Mouse (Mus musculus) ovary, postnatal 10 days (tissue): ENCODE measurements around the gene Baiap2.

Source experiments
- DNase-seq: peaks from one replicate; pipeline ENCODE4 v3.0.0; 2022; ENCODE audit warnings: low spot score

Baiap2 gene

DNA sequence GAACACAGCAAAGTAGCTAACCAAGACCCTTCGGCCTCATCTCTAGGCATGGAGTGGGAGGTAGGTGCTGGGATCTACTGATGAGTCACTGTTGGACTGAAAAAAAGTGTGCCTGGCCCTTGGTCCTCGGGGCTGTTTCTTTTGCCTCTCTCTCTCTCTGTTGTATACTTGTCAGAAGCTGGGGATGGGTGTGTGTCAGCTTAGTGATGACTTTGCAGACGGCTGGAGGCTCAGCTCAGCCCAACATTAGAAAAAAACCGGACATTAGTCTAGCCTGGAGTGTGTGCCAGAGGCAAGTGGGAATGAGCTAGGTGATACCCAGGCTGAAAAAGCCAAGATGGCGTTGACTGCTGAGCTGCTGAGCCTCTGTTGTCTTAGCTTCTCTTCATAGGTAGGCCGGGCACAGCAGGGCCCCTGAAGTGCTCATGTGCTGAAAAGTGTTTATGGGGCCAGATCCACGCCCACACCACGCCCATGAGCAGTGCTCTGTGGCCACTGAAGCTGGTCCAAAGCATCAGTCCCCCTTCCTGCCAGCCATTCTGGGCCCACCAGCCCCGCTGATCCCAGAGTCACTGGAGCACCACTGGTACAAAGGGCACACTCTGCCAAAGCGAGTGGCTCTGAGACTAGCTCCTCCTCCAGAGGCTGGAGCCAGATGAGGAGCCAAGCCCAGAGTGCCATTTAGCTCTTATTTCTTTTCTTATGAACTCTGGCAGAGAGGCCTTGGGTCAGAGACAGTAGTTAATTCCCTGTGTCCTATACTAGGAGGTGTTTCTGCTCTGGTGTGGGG, 37.2 kb downstream of the Baiap2 start:
- no peak for DNase-seq

DNA sequence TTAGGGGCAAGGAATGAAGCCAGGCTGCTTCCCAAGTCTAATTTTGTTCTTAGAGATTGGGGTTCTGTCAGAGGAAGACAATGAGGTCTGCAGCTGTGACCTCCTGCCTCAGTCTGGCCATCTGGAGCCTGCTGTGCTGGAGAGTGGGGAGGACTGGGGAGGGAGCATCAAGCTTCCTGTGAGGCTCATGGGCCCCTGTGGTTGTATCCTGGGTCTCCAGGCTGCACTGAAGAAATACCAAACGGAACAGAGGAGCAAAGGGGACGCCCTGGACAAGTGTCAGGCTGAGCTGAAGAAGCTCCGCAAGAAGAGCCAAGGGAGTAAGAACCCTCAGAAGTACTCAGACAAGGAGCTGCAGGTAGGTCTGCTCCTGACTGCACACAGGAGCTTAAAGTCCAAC, 39.2 kb downstream of the Baiap2 start:
- no peak for DNase-seq

DNA sequence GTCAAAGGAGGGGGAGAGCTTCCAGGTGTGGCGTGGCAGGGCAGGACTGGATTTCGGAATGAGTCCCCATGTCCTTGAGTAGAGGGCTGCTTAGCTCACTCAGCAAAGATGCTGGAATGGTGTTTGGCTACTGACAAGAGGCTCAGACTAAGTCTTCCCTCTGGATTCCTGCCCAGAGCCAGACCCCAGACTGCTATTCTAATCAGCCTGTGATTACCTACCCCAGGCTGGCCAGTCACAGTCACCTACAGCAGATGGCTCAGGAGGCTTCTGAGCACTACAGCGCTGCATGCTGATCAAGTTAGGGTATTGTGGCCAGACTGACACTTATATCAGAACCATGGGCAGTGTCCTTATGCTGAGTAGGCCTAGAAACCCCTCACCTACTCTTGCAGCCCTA, 39.7 kb downstream of the Baiap2 start:
- no peak for DNase-seq

DNA sequence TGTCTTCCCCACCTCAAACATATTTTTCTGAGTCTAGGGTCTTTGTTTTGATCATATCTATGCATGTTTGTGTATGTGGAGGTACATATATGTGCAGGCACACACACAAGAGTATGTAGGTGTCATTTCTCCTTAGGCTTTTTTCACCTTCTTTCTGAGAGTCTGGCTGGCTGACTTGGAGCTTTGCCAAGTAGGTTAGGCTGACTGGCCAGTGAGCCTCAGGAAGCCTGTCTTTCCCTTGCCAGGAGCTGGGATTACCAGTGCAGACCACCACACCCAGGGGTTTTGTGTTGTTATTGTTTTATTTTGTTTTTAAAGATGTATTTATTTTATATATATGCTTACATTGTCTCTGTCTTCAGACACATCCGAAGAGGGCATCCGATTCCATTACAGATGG, 40.6 kb downstream of the Baiap2 start:
- no peak for DNase-seq

DNA sequence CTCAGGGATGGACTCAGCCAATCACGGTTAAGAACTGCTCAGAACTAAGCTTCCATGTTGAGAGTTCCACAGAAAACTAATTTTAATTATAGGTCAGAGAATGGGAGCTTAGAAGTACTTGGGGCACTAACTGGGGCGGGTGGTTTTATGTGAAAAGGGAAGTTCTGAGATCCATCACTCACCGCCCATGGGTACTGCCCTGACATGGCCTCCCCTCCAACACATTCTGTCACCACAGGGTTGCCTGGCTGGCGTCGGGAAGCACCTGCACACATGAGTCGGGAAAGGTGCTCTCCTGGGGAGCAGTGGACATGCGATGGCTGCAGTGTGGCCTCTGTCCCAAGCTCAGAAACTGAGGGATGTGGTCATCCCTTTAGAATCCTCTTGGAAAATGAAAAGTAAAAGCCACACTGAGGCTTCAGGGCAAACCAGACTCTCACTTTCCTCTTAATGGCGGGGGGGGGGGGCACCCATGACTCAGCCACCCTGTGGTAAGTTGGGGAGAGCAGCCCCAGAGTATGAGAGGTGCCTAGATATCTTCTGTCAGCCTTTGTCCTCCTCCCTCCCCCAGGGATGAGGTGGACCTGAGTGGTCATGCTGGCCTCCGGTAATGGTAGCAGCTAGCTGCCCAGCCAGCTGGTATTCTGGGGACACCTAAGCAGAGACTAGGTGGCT, 44.3 kb downstream of the Baiap2 start:
- no peak for DNase-seq

DNA sequence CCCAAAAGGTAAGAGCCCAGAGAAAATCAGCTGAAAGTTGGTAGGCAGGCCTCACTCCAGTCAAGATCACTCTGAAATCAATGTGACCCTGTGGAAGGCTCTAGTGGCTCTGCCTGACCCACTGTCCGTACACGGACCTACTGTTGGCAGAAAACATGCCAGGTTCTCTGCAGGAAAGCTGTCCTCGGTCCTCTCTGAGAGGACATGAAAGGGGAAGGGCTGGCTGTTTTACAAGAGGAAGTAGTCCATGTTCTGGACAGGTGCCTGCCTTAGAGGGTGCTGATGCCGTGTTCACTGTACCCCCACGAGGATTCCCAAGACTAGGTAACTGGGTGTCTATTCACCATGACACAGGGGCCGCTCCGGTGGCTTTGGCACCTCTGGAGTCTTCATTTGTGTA, 45.3 kb downstream of the Baiap2 start:
- no peak for DNase-seq

DNA sequence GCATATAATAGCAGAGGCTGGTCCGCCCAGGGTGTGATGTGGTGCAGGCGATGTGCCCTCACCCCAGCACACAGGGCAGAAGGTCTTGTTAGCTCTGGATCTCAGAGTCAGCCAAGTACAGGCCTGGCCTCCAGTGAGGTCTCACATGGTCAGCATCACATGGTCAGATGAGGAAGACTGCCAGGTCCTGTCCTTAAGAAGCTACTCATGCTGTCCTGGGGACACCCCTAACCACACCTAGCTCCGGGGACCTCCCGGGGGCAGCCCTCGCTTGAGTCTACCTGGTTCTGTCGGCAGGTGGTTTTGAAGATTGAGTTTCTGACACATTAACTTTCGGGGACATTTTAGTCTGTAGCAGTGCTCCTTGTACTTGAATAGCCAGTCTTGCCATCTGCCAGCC, 45.8 kb downstream of the Baiap2 start:
- DNase-seq = no peak

DNA sequence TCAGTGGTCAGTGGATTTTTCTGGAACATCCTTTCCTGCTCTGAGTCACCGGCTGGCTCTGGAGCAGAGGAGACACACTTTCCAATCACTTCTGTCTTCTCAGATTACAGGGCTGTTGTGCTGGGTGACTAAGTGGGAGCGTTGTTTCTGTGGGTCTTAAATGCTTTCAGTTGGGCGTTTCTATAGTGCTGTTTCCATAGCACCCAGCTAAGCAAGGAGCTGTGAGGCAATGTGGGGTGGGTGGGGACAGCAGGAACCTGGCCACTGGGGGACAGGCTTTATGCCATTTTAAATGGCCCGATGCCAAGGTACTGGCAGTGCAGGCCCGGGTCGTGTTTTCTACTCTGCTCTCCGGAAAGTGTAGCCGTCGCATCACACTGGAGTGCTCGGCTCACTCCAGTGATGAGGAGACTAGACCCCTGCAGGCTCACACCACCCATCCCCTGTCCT, 46.6 kb downstream of the Baiap2 start:
- DNase-seq = no peak

DNA sequence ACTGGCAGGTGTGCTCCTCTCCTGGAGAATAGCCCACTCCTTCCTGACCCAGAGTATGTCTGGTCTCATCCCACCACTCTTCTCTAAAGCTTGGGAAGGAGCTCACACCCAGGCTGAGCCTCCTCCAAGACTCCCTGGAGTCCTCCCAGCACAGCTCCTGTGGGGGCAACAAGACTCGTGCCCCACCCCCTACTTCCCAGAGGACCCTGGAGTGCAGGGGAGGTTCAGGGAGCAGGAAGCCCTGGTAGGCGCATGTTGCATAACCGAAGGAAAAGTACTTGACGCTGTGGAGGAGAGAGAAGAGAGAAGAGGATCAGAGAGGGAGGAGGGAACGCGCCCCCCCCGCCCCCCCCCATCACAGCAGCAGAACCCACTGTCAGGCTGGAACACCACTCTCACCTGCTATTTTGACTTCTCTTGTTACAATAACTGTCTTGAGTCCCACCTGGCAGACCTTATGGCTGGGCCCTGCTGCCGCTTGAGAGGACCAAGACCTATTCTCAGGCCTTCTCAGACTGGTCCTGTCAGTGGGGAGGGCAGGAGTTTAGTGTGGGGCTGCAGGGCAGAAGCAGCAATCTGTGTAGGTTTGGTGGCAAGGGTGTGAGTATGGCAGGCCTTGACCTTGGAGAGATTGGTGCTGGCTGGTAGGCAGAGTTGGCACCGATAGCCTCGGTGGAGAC, 48.2 kb downstream of the Baiap2 start:
- DNase-seq = no peak

DNA sequence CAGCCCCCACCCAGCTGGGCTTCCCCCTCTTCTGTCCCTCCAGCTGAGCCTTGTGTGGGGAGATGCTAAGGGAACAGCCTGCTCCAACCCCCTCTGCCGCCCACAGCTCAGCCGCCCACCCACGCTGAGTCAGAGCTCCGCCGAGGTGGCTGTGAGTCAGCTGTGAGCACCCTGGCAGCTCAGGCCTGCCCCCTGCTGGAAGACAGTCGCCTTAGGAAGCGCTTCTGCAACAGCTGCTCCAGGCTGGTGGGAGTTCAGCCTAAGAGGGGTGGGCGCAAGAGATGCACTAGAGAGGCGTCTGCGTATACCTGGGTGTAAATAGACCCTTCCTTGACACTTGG, 48.7 kb downstream of the Baiap2 start:
- DNase-seq = peak; percentile 83

DNA sequence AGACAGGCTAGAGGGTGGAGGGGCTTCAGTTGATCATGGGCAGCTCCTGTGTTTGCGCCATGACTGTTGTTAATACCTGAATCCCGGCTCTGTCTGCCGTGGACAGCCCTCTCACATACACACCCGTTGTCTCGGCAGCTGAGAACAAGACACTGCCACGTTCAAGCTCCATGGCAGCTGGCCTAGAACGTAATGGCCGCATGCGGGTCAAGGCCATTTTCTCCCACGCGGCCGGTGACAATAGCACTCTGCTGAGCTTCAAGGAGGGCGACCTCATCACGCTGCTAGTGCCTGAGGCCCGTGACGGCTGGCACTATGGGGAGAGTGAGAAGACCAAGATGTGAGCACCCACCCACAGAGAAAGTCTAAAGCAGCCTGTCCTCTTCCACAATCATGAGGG, 54.8 kb downstream of the Baiap2 start:
- DNase-seq = no peak

DNA sequence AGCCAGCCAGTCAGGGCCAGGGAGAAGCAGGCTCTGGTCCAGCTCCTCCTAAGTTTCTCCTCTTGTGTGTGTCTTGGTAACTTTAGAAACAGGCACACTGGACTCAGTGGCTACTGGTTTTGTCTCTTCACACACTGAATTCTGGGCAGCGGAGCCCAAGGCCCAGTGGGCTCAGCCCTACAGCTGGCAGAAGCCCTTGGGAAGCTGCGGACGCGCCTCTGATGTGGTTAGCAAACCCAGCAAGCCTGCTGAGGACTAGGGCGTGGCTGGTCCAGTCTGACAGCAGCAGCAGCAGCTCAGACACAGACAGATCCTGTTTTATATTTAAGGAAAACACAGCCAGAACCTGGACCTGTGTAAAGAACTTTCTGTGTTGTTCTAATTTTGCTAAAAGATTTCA, 59.5 kb downstream of the Baiap2 start:
- no peak for DNase-seq

DNA sequence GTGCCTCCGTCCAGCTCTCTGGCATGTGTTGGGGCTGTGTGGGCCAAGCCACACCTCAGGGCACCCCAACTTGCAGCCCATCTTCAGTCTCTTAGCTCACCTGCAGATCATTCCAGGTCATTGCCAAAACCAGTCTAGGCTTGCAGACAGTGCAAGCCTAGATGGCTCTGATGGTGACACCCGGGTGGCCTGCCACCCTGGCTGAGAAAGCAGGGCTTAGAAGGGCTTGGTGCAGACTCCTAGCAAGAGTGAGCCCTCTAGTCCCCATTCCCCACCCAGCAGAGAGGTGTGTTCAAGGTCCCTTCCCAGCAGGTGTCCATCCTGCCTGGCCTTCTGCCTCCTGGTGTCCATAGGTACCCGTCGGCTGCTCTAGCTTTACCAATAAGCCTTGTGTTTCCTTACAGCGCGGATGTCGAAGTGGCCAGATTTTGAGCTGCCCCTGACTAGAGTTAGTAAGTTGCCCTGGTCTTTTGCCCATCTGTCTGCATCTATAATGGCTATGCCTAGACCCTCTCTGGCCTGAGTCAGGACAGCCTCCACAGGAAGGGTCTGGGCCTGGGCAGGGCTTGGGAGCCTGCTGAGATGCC, 60.2 kb downstream of the Baiap2 start:
- DNase-seq = no peak

DNA sequence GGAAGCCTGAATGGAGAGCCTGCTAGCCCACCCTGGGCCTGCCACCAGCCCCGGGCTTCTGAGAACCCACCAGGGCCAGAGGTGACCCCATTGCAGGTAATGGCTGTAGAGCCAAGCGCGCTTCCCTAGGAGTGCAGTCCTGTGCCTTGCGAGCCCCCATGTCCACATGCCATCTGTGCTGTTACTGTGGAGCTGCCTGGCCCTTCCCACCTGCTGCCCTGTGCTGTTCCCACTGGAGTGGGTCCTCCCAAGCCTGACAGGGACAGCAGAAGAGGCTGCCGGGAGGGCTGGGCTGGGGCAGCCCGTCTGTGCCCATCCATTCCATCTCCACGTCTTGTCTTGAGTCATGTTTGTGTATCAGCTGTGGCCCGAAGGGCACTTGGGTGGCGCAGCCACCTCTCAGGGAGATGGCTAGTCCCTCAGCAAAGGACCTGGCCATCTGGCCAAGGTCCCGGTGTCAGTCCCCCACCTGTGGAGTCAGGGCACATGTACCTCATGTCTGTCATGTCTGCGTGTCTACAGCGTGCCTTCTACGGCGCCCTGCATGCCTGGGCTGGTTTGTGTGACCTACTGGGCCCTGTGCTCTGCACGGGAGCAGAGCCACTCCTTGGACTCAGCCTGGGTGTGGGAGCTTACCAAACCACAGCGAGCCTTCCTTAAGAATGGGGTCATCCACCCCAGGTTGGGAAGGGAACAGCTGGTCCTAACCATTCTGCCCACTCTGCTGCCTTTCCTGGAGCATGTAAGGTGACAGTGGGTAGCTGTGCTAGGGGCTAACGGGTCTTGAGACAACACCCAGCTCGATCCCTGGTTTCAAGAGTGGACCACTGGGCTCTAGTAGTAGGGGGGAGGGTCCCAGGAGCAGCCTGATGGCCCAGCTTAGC, 63.1 kb downstream of the Baiap2 start:
- no peak for DNase-seq

DNA sequence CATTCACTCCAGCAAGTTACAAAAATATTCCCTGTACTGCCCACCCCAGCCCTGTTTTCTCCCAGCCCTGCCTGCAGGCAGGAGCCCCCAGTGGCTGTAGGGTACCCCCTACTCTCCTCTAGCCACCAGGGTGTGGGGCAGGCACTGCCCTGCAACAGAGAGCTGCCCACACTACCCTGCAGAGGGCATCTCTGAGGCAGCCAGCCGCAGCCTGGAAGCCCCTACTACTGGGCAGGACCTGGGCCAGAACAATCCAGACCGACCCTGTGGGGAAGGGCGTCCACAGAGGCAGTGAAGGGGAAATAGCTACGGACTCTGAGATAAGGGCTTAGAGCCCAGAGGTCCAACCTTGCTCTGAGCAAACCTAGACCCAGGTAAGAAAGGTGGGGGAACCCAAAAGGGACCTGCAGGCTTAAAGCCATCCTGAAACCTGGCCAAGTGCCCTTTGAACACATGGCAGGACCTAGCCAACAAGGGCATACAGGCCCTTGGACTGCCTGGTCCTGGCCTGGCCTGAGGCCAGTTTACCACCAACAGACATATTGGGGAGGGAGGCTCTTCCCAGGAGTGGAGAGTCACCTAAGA, 65.0 kb downstream of the Baiap2 start:
- no peak for DNase-seq

DNA sequence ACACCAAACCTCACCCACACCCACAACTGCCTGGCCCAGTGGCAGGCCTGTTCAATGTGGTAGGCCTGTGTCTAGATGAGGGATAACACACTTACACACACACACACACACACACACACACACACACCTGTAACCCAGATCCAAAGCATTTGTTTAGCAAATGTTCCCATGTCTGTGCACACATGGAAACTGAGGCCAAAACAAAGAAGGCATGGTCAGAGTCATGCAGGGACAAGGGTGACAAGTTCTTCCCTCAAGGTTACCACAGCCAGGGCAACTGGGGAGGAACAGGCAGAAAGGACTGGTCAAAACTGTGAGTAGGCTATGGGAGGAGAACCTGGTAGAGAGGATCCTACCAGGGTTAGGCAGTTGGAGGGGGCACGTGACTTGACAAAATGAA, 65.9 kb downstream of the Baiap2 start:
- DNase-seq = no peak

DNA sequence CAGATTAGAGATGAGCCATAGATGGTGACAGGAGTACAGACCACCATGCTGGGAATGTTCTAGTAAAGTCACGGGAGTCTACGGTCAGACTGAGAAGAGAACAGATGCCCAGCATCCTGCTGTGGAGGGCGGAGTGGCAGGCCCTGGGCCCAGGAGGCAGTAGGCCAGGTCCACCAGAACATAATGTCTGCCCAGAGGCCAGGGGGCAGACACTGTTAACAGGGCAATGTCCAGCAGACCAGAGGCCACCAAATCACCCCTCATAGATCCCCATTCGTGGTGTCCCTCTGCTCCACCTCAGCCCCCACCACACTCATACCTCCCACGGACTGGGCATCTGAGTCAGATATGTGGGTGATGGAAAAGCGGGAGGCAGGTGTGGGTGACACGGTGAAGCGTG, 66.4 kb downstream of the Baiap2 start:
- DNase-seq = no peak

DNA sequence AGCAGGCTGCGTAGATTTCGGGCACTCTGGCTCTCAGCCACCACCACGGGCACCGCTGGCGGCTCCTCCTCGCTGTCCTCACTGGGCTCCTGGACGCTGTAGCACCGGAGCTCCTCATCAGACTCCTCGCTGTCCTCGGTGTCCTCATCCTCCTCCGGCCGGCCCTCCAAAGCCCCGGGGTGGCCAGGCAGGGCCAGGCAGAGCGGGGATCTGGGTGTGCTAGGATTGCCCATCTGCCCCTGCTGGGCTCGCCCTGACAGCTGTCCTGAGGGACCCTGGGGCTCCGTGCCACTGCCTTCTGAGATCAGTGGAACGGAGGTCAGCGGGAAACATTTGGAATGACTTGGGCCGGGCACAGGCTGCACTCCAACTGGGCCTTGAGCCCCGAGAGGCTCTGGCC, 67.4 kb downstream of the Baiap2 start:
- DNase-seq = no peak

DNA sequence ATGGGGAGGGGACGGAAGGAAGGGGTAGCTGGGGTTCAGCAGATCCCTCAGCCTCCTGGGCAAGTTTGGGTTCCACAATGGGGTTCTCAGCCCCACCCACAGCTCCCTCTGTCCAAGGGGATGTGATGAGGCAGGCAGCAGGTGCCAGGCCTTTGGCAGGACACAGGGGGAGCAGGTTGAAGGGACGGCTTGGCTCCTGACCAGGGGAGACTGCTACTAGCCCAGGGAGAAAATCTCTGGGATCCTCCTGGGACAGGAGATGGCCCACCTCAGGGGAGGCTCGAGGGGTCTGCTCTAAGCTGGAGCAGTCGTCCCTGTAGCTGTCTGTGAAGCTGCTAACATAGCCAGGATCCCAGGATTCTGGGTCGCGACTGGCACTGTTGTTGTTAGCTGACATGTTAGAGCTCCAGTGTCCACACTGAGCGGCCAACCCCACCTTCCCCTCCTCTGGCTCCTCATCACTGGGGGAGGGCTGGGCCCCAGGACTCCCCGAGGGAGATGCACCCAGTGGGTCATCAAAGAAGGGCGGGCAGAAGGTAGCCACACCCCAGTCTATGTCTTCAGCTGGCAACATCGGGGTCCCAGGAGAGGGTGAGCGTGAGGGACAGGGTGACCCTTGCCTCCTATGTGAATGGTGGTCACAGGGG, 68.7 kb downstream of the Baiap2 start:
- no peak for DNase-seq

DNA sequence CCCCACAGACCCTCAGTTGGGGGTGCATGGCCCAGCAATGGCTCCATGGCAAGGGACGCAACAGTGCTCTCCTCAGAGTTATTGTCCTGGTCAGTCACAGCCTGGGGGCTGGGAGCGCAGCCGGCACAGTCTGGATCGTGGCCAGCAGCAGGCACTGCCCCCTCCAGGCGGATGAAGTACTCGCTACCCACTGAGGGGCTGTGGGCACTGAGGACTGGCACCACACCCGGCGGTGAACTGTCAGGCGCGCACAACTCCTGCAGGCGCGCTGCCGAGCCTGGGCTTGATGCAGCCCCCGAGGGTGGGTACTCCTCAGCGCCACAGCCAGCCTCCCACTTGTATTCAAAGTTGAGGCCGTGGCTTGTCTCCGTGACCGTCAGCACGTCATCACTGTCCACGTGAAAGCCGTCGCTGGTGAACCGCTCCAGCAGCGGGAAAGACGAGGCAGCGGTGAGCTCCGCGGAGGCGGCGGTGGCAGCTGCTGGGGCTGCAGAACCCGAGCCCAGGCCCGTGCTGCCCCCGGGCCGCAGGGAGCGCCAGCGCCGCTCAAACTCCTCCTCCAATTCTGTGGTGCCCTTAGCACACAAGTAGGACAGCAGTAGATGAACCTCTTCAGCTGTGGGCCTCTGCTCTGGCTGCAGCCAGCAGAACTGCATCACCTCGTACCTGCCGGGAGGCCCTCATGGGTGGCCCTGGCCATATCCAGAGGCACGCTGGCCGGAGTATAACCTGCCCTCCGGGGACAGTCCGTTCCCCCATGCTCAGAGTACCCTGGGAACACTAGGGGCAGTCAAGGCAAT, 69.4 kb downstream of the Baiap2 start:
- no peak for DNase-seq
